Mouse (Mus musculus) liver, postnatal 0 days (tissue): ENCODE data around the gene Nrip1.

Experiments
- CTCF ChIP-seq: sonication (generic); IDR thresholded peaks from 2 replicates; pipeline ENCODE4 v1.5.1; 2016; ENCODE audit warnings: antibody characterized with exemption, low read depth
- EP300 ChIP-seq: IDR thresholded peaks from 2 replicates; pipeline ENCODE4 v1.6.1; 2016; ENCODE audit warnings: antibody characterized with exemption, low read depth, mild to moderate bottlenecking

- TF ChIP-seq CTCF (no peak), EP300 (no peak)
These were observed 74.1 kb downstream of the Nrip1 start for GRCm38 (mm10) chr16:76299511-76299910.
